Mouse (Mus musculus): ENCODE data around the gene Zswim7.

- TF ChIP-seq CTCF (IDR thresholded peaks at IDR 0.05; ENCODE audit: insufficient read depth, low read depth, low read length) (no peak), POLR2A (IDR thresholded peaks at IDR 0.05; ENCODE audit: insufficient read depth, low read depth, low read length) (no peak)
These were observed 24.7 kb upstream of the Zswim7 start for GRCm38 (mm10) chr11:62305866-62306265.
